ENCODE assay signal across 9 mouse cellular contexts in the genomic region with DNA sequence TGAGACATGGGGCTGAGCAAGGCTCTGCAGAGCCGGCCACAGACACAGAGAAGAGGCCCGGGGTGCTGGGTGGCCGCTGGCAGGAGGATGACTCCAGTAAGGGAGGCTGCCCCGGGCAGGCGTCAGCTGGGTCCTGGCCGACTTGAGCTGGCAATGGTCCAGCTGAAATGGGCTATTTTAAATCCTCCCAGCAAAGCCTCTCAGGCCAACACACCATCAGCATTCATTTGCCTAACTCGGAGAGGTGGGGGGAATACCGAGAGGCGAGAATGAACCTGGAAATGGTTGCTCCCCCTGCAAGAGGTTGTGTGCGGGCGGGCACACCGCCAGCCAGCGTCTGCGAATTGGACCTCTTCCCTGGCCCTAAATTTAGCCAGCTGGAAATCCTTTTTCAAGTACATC. TPM values are rescaled to one million over a fixed set of nuclear protein-coding genes. Genes with fewer than 3 reads are reported as not detected.
A peak's percentile ranks its signal among the peaks of the same experiment; 100 is the strongest.
DNase-seq lines count a peak whose midpoint lies in the region; ATAC-seq lines count a peak whose summit lies in the region.
"Had no signal": no experiment of that assay in that cellular context is flagged by ENCODE, and none has a peak within 500 bp of the region (broad histone marks: within the 10 kb centered on the region; RNA-seq: fewer than 3 reads in every experiment).

No protein-coding gene starts in this region.

- no peaks in the 10 kb centered on the region for H3K36me3 ChIP-seq in heart, embryonic 10.5 days
- no peaks in the 10 kb centered on the region for H3K36me3 ChIP-seq in midbrain, embryonic 16.5 days (ENCODE audit: control insufficient read depth, insufficient read depth, low read length)
- H3K36me3 ChIP-seq: liver, embryonic 15.5 days had no signal

- ATAC-seq in midbrain, embryonic 16.5 days: peak; percentile 46

- intact Hi-C loops in gastrocnemius, postnatal 36 days (cut with DNase I): no loop called here

- H3K9ac ChIP-seq in midbrain, embryonic 16.5 days (ENCODE audit: low read depth, low read length): 0 out of 2 replicates have a peak overlapping the region, but pooled peaks have one; percentile 27
- H3K9ac ChIP-seq: liver, embryonic 15.5 days had no signal

- no peak overlapping the region for H3K4me2 ChIP-seq in midbrain, embryonic 16.5 days (ENCODE audit: low read length)
- H3K4me2 ChIP-seq: liver, embryonic 15.5 days had no signal

- WGBS in heart, embryonic 10.5 days: 59% methylated on average over 14 of the region's 14 CpGs
- WGBS in midbrain, embryonic 16.5 days: 32% methylated on average over 14 of the region's 14 CpGs

- DNase-seq in heart, adult 11 months: peak; percentile 96
- DNase-seq in heart, embryonic 10.5 days (ENCODE audit: low spot score): no peak
- DNase-seq in cerebellum, adult 9-11 months: peak; percentile 90
- DNase-seq in gastrocnemius, postnatal 36 days: peak; percentile 14 to 40
- DNase-seq in layer of hippocampus, adult 9-11 months: peak; percentile 55
- DNase-seq in thymus, postnatal 14 days: no peak
- DNase-seq in T-cell, adult 2 months (ENCODE audit: low spot score): no peak

- no peaks in the 10 kb centered on the region for H3K9me3 ChIP-seq in heart, embryonic 10.5 days
- no peaks in the 10 kb centered on the region for H3K9me3 ChIP-seq in midbrain, embryonic 16.5 days (replicated peaks; ENCODE audit: control insufficient read depth, low read length, poor library complexity, severe bottlenecking)
- H3K9me3 ChIP-seq: liver, embryonic 15.5 days had no signal

- peaks cover 33% of the 10 kb centered on the region for H3K27me3 ChIP-seq in heart, embryonic 10.5 days (ENCODE audit: insufficient read depth, poor library complexity, severe bottlenecking)
- H3K27me3 ChIP-seq in midbrain, embryonic 16.5 days (ENCODE audit: control insufficient read depth, insufficient read depth, low read depth, low read length): no peaks in the 10 kb centered on the region
- H3K27me3 ChIP-seq: liver, embryonic 15.5 days had no signal

- no peak overlapping the region for H3K4me3 ChIP-seq in heart, embryonic 10.5 days
- H3K4me3 ChIP-seq in midbrain, embryonic 16.5 days (ENCODE audit: low read depth, low read length): no peak overlapping the region
- H3K4me3 ChIP-seq: liver, embryonic 15.5 days had no signal

- H3K27ac ChIP-seq in heart, embryonic 10.5 days: no peak overlapping the region
- peak overlapping the region; percentile 31 for H3K27ac ChIP-seq in midbrain, embryonic 16.5 days (ENCODE audit: low read length)
- H3K27ac ChIP-seq: liver, embryonic 15.5 days had no signal

- peaks cover 13% of the 10 kb centered on the region for H3K4me1 ChIP-seq in heart, embryonic 10.5 days
- H3K4me1 ChIP-seq in midbrain, embryonic 16.5 days (ENCODE audit: control insufficient read depth, insufficient read depth, low read length): peaks cover 26% of the 10 kb centered on the region
- H3K4me1 ChIP-seq: liver, embryonic 15.5 days had no signal

RNA-seq across cellular contexts. Expression of a gene that starts 30.9 kb away (rescaled TPM):
- polyA plus RNA-seq in heart, embryonic 10.5 days (2016; fragmentation: Nextera tagmentation; extraction: Ambion mirVana): not detected in 2 replicates
- not detected for total RNA-seq in gastrocnemius, postnatal 36 days (2021)
- not detected in 2 replicates for polyA plus RNA-seq in midbrain, embryonic 16.5 days (2015; fragmentation: Nextera tagmentation; extraction: Ambion mirVana)
- polyA plus RNA-seq: liver, embryonic 15.5 days had no signal

RNA-seq across cellular contexts. Expression of a gene that starts 45.7 kb away (rescaled TPM):
- polyA plus RNA-seq in heart, embryonic 10.5 days (2016; fragmentation: Nextera tagmentation; extraction: Ambion mirVana): 0.14 and 0.60 TPM in 2 replicates
- under 1 TPM in 1 of 2 experiments, not detected in 1; 0.37 TPM for total RNA-seq in gastrocnemius, postnatal 36 days (2021)
- 49.1 and 54.9 TPM in 2 replicates for polyA plus RNA-seq in midbrain, embryonic 16.5 days (2015; fragmentation: Nextera tagmentation; extraction: Ambion mirVana)

Comparison
In these comparisons a context has a peak if more than half of its experiments do, and no peak if none do; other contexts are left out.
1. DNase-seq: peak in heart, adult 11 months (single experiment), cerebellum, adult 9-11 months (single experiment), gastrocnemius, postnatal 36 days (2 of 2) and layer of hippocampus, adult 9-11 months (single experiment); none in heart, embryonic 10.5 days (single experiment), thymus, postnatal 14 days (single experiment) and T-cell, adult 2 months (single experiment).
2. RNA of a gene that starts 45.7 kb away (polyA plus RNA-seq): 49.1 to 54.9 TPM in midbrain, embryonic 16.5 days; 0.14 to 0.60 TPM in heart, embryonic 10.5 days; every median in the first group is over 10 times any median in the second.